Mouse (Mus musculus) olfactory bulb, adult 2 months (tissue): ENCODE data around the gene Dirc2. TPM values are rescaled to one million over a fixed set of nuclear protein-coding genes. Genes with fewer than 3 reads are reported as not detected.

Source experiments
- H3K27ac ChIP-seq: fragments of 200-500 bp; 2 replicates; pipeline ENCODE4 v1.5.1; 2012; ENCODE audit warnings: low read depth, low read length; ENCODE audit not compliant: insufficient read depth
- H3K4me1 ChIP-seq: fragments of 200-500 bp; 2 replicates; pipeline ENCODE4 v1.6.1; 2012; ENCODE audit warnings: low read length; ENCODE audit not compliant: control insufficient read depth, insufficient read depth
- H3K4me3 ChIP-seq: fragments of 200-500 bp; 2 replicates; pipeline ENCODE4 v1.5.1; 2012; ENCODE audit warnings: mild to moderate bottlenecking, low read depth, low read length, moderate library complexity; ENCODE audit not compliant: insufficient read depth
- CTCF ChIP-seq: fragments of 200-500 bp; IDR thresholded peaks from 2 replicates; pipeline ENCODE4 v1.5.1; 2012; ENCODE audit warnings: low read depth, mild to moderate bottlenecking, low read length, moderate library complexity; ENCODE audit not compliant: insufficient read depth
- POLR2A ChIP-seq: fragments of 200-500 bp; IDR thresholded peaks from 2 replicates; pipeline ENCODE4 v1.6.1; 2012; ENCODE audit warnings: mild to moderate bottlenecking, low read depth, low read length, moderate library complexity; ENCODE audit not compliant: insufficient read depth
- WGBS: fragments of 180-500 bp; shearing (Covaris S2); methylation state at CpG from one replicate; pipeline ENCODE4 v1.1.7; 2018; 5-methylcytosine and 5-hydroxymethylcytosine counted together
- polyA plus RNA-seq: library from polyadenylated mRNA; stranded (reverse); fragments of >200 nt; gene quantifications from 2 replicates; pipeline ENCODE4 v1.2.4, GENCODE M21; 2012; ENCODE audit warnings: low replicate concordance; ENCODE audit not compliant: missing spikeins, insufficient read depth, insufficient read length

Gene Dirc2
- polyA plus RNA-seq, 1 experiment, result not detected

GRCm38 (mm10) chr16:35681327-35682108 lies 87.6 kb downstream of the Dirc2 start:
- TF ChIP-seq POLR2A, result no peak
- WGBS, result 70% methylated on average over 17 of the region's 17 CpGs
- H3K27ac ChIP-seq, result no peak overlapping the region
- peaks cover 8% of the 10 kb centered on the region for H3K4me1 ChIP-seq
- no peak overlapping the region for H3K4me3 ChIP-seq

GRCm38 (mm10) chr16:35678476-35678875 lies 90.7 kb downstream of the Dirc2 start:
- 34% methylated on average over 3 of the region's 3 CpGs for WGBS
- no peak overlapping the region for H3K4me3 ChIP-seq
- TF ChIP-seq POLR2A, result no peak

GRCm38 (mm10) chr16:35677511-35678113 lies 91.5 kb downstream of the Dirc2 start:
- H3K27ac ChIP-seq, result no peak overlapping the region
- WGBS, result 86% methylated on average over 8 of the region's 8 CpGs
- no peak overlapping the region for H3K4me3 ChIP-seq
- H3K4me1 ChIP-seq, result peaks cover 7% of the 10 kb centered on the region
- TF ChIP-seq POLR2A (no peak), CTCF (no peak)

More at GRCm38 (mm10) chr16:35678476-35678875, 90.7 kb downstream of the Dirc2 start:
- Histone ChIP-seq H3K4me1 (peaks cover 7% of the 10 kb centered on the region), H3K27ac (no peak overlapping the region)

GRCm38 (mm10) chr16:35664847-35665246 lies 104.3 kb downstream of the Dirc2 start:
- TF ChIP-seq CTCF (no peak), POLR2A (no peak)
- H3K4me1 ChIP-seq, result no peaks in the 10 kb centered on the region
- no peak overlapping the region for H3K4me3 ChIP-seq
- H3K27ac ChIP-seq, result no peak overlapping the region
- WGBS, result 83% methylated on average over 4 of the region's 4 CpGs

- 97% methylated on average over 9 of the region's 9 CpGs for WGBS
- no peaks in the 10 kb centered on the region for H3K4me1 ChIP-seq
Measured at GRCm38 (mm10) chr16:35663831-35664414, 105.2 kb downstream of the Dirc2 start.

GRCm38 (mm10) chr16:35660222-35660621 lies 108.9 kb downstream of the Dirc2 start:
- H3K27ac ChIP-seq, result no peak overlapping the region
- 47% methylated on average over 36 of the region's 36 CpGs for WGBS
- TF ChIP-seq CTCF, result no peak
- no peak for TF ChIP-seq POLR2A
- no peak overlapping the region for H3K4me3 ChIP-seq
- H3K4me1 ChIP-seq, result no peaks in the 10 kb centered on the region

More at GRCm38 (mm10) chr16:35663831-35664414, 105.2 kb downstream of the Dirc2 start:
- no peak for TF ChIP-seq CTCF
- no peak for TF ChIP-seq POLR2A
- H3K4me3 ChIP-seq, result no peak overlapping the region
- H3K27ac ChIP-seq, result no peak overlapping the region

GRCm38 (mm10) chr16:35653951-35654350 lies 115.2 kb downstream of the Dirc2 start:
- 66% methylated on average over 5 of the region's 5 CpGs for WGBS
- Histone ChIP-seq H3K4me3 (no peak overlapping the region), H3K4me1 (peaks cover 5% of the 10 kb centered on the region), H3K27ac (no peak overlapping the region)
- no peak for TF ChIP-seq POLR2A
- TF ChIP-seq CTCF, result no peak

GRCm38 (mm10) chr16:35652706-35653105 lies 116.5 kb downstream of the Dirc2 start:
- no peak overlapping the region for H3K27ac ChIP-seq
- H3K4me1 ChIP-seq, result peaks cover 10% of the 10 kb centered on the region
- WGBS, result 84% methylated on average over 3 of the region's 3 CpGs
- no peak overlapping the region for H3K4me3 ChIP-seq
- TF ChIP-seq POLR2A (no peak), CTCF (no peak)

GRCm38 (mm10) chr16:35652206-35652605 lies 117.0 kb downstream of the Dirc2 start:
- TF ChIP-seq CTCF, result no peak
- TF ChIP-seq POLR2A, result no peak
- Histone ChIP-seq H3K27ac (no peak overlapping the region), H3K4me1 (peaks cover 10% of the 10 kb centered on the region), H3K4me3 (no peak overlapping the region)
- WGBS, result 63% methylated on average over 6 of the region's 6 CpGs
